Mouse (Mus musculus) CH12.LX (cell line): ENCODE results near the gene Rptor.

Experiments used
- CHD1 ChIP-seq: IDR thresholded peaks from 2 replicates; pipeline ENCODE4 v1.6.1; 2012; ENCODE audit warnings: low read depth, low read length, improper control_type of control experiment, inconsistent platforms
- CTCF ChIP-seq, 2 experiments: IDR thresholded peaks in 1 of 2; conservative IDR thresholded peaks in 1 of 2; 2 replicates each; pipeline ENCODE4 v1.5.1; 2011 to 2012; ENCODE audit warnings: low read depth in 2 of 2, low read length in 2 of 2, improper control_type of control experiment in 1 of 2, inconsistent platforms in 1 of 2, mild to moderate bottlenecking in 1 of 2, moderate library complexity in 1 of 2
- POLR2A ChIP-seq: IDR thresholded peaks from 2 replicates; pipeline ENCODE4 v1.6.1; 2011; ENCODE audit warnings: low read depth, mild to moderate bottlenecking, improper control_type of control experiment, low read length
- POLR2AphosphoS2 ChIP-seq: IDR thresholded peaks from 2 replicates; pipeline ENCODE4 v1.6.1; 2011; ENCODE audit warnings: low read depth, low read length, improper control_type of control experiment
- USF2 ChIP-seq: conservative IDR thresholded peaks from 2 replicates; pipeline ENCODE4 v1.6.1; 2011; ENCODE audit warnings: low read depth, low read length, improper control_type of control experiment

DNA sequence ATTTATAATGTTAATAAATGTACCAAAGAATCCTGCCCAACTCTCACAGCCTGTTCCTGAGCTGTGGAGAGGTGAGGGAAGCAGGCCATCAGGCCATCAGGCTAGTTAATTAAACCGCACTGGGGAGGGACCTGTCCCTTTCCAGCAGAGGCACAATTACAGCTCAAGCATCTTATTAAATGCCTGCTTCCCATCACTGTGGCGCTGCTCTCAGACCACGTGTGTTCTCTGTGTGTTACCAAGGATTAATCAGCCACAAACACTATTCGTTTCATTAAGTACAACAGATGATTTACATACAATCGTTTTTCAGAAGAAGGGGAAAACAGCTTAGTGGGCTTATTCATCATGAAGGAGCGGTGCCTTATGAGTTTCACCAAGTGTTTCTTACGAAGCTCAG, 142.6 kb downstream of the Rptor start:
- TF ChIP-seq USF2, result no peak
- no peak for TF ChIP-seq CTCF (conservative IDR thresholded peaks at IDR 0.05 in 1 of 2, IDR thresholded peaks at IDR 0.05 in 1 of 2; ENCODE audit: low read depth in 2 of 2, low read length in 2 of 2)
- TF ChIP-seq POLR2A, result no peak
- no peak for TF ChIP-seq POLR2AphosphoS2
- TF ChIP-seq CHD1, result no peak
